Mouse (Mus musculus) hindbrain, embryonic 15.5 days (tissue): ENCODE measurements at regions not wholly inside any gene's neighbourhood (a gene's known extent, or its start where the extent isn't known, plus 50 kb on each side); places are given as distances from the start of the nearest gene placed in this dataset.
A peak's percentile ranks its signal among the peaks of the same experiment; 100 is the strongest.

Experiments used
- ATAC-seq: fragments of 200-750 bp; cut with Nextera tagmentation; 2 replicates; pipeline ENCODE4 v1.8.0; 2017; ENCODE audit warnings: low read depth, moderate number of reproducible peaks, moderate TSS enrichment; ENCODE audit not compliant: low FRiP score
- H3K27ac ChIP-seq: fragments of 300-500 bp; sonication (generic); replicated peaks from 2 replicates; pipeline ENCODE4 v1.5.1; 2015; ENCODE audit warnings: mild to moderate bottlenecking, inconsistent platforms
- H3K27me3 ChIP-seq: fragments of 300-500 bp; sonication (generic); 2 replicates; pipeline ENCODE4 v1.6.1; 2015; ENCODE audit warnings: control low read depth, inconsistent platforms
- H3K36me3 ChIP-seq: fragments of 300-500 bp; sonication (generic); 2 replicates; pipeline ENCODE4 v1.6.1; 2015; ENCODE audit warnings: control low read depth, inconsistent platforms
- H3K4me1 ChIP-seq: fragments of 300-500 bp; sonication (generic); replicated peaks from 2 replicates; pipeline ENCODE4 v1.6.1; 2015; ENCODE audit warnings: control low read depth, inconsistent platforms
- H3K4me2 ChIP-seq: fragments of 300-500 bp; sonication (generic); 2 replicates; pipeline ENCODE4 v1.6.1; 2015; ENCODE audit warnings: moderate library complexity, mild to moderate bottlenecking, inconsistent platforms
- H3K4me3 ChIP-seq: fragments of 300-500 bp; sonication (generic); 2 replicates; pipeline ENCODE4 v1.5.1; 2015; ENCODE audit warnings: mild to moderate bottlenecking, inconsistent platforms
- H3K9ac ChIP-seq: fragments of 300-500 bp; sonication (generic); 2 replicates; pipeline ENCODE4 v1.6.1; 2015; ENCODE audit warnings: inconsistent platforms
- H3K9me3 ChIP-seq: fragments of 300-500 bp; sonication (generic); 2 replicates; pipeline ENCODE4 v1.6.1; 2016; ENCODE audit warnings: control low read depth, inconsistent platforms
- WGBS: fragments of 180-500 bp; shearing (Covaris S2); methylation state at CpG from one replicate; pipeline ENCODE4 v1.1.7; 2015; 5-methylcytosine and 5-hydroxymethylcytosine counted together

- Histone ChIP-seq H3K27me3 (no peaks in the 10 kb centered on the region), H3K27ac (no peak overlapping the region), H3K36me3 (no peaks in the 10 kb centered on the region), H3K9ac (no peak overlapping the region), H3K4me1 (no peaks in the 10 kb centered on the region), H3K9me3 (no peaks in the 10 kb centered on the region), H3K4me2 (no peak overlapping the region), H3K4me3 (no peak overlapping the region)
- 27% methylated on average over 3 of the region's 3 CpGs for WGBS
- ATAC-seq = no peak
These were observed 70.7 kb downstream of the Zic3 start for GRCm38 (mm10) chrX:58093245-58093644.

GRCm38 (mm10) chrX:58117761-58118426, 95.4 kb downstream of the Zic3 start:
- H3K27ac ChIP-seq = no peak overlapping the region
- ATAC-seq = no peak
- WGBS = 81% methylated on average over 8 of the region's 8 CpGs

GRCm38 (mm10) chrX:58155371-58156124, 133.0 kb downstream of the Zic3 start:
- Histone ChIP-seq H3K9me3 (no peaks in the 10 kb centered on the region), H3K4me2 (peak overlapping the region; percentile 50), H3K36me3 (no peaks in the 10 kb centered on the region), H3K4me1 (no peaks in the 10 kb centered on the region; the same call in 1 of the 2 replicates), H3K27ac (0 out of 2 replicates have a peak overlapping the region, but pooled peaks have one; percentile 51), H3K9ac (no peak overlapping the region), H3K27me3 (no peaks in the 10 kb centered on the region), H3K4me3 (peak overlapping the region; percentile 10)
- ATAC-seq = peak; percentile 66; the same call in 1 of the 2 replicates
- 20% methylated on average over 20 of the region's 20 CpGs for WGBS

More at GRCm38 (mm10) chrX:58117761-58118426, 95.4 kb downstream of the Zic3 start:
- H3K4me1 ChIP-seq = no peaks in the 10 kb centered on the region
- no peaks in the 10 kb centered on the region for H3K27me3 ChIP-seq
- no peaks in the 10 kb centered on the region for H3K36me3 ChIP-seq
- H3K4me3 ChIP-seq = no peak overlapping the region
- no peaks in the 10 kb centered on the region for H3K9me3 ChIP-seq
- H3K4me2 ChIP-seq = no peak overlapping the region
- no peak overlapping the region for H3K9ac ChIP-seq

- WGBS = 28% methylated on average over 5 of the region's 5 CpGs
- H3K9ac ChIP-seq = no peak overlapping the region
- no peak for ATAC-seq
- H3K4me2 ChIP-seq = no peak overlapping the region
- H3K27me3 ChIP-seq = no peaks in the 10 kb centered on the region
- H3K9me3 ChIP-seq = no peaks in the 10 kb centered on the region
- H3K27ac ChIP-seq = no peak overlapping the region
- no peaks in the 10 kb centered on the region; the same call in 1 of the 2 replicates for H3K4me1 ChIP-seq
- H3K4me3 ChIP-seq = no peak overlapping the region
- H3K36me3 ChIP-seq = no peaks in the 10 kb centered on the region
These were observed 134.9 kb downstream of the Zic3 start for GRCm38 (mm10) chrX:58157361-58157760.

- no peak overlapping the region for H3K4me2 ChIP-seq
- no peaks in the 10 kb centered on the region for H3K36me3 ChIP-seq
- 77% methylated on average over 12 of the region's 12 CpGs for WGBS
- H3K9me3 ChIP-seq = no peaks in the 10 kb centered on the region
- no peak overlapping the region for H3K4me3 ChIP-seq
- no peaks in the 10 kb centered on the region for H3K27me3 ChIP-seq
- no peak for ATAC-seq
- H3K4me1 ChIP-seq = no peaks in the 10 kb centered on the region
- H3K9ac ChIP-seq = no peak overlapping the region
- no peak overlapping the region for H3K27ac ChIP-seq
These were observed 143.8 kb downstream of the Zic3 start for GRCm38 (mm10) chrX:58166184-58166904.

GRCm38 (mm10) chrX:58174326-58174725, 151.8 kb downstream of the Zic3 start:
- Histone ChIP-seq H3K9me3 (no peaks in the 10 kb centered on the region), H3K4me1 (no peaks in the 10 kb centered on the region), H3K4me3 (no peak overlapping the region), H3K4me2 (no peak overlapping the region), H3K36me3 (no peaks in the 10 kb centered on the region), H3K27ac (no peak overlapping the region), H3K27me3 (no peaks in the 10 kb centered on the region), H3K9ac (no peak overlapping the region)
- 90% methylated on average over 1 of the region's 1 CpGs for WGBS
- no peak for ATAC-seq
